Mouse (Mus musculus) brain, embryonic 14.5 days (tissue): Measurements from ENCODE around the gene Dppa5a.
"Not testable (repeated sequence)": the region's sequence is repeated elsewhere in the genome, so short reads cannot be mapped to it uniquely, and the experiment has no call there.

ENCODE experiments used
- CTCF ChIP-seq: fragments of 200-500 bp; IDR thresholded peaks from 2 replicates; pipeline ENCODE4 v1.5.1; 2012; ENCODE audit warnings: inconsistent platforms, mild to moderate bottlenecking, moderate library complexity, borderline replicate concordance; ENCODE audit not compliant: insufficient read depth, insufficient read length; ENCODE audit errors: extremely low read depth
- POLR2A ChIP-seq: fragments of 200-500 bp; IDR thresholded peaks from 2 replicates; pipeline ENCODE4 v1.6.1; 2012; ENCODE audit warnings: mild to moderate bottlenecking, inconsistent platforms, borderline replicate concordance; ENCODE audit not compliant: poor library complexity, insufficient read depth, insufficient read length, severe bottlenecking; ENCODE audit errors: extremely low read depth

GRCm38 (mm10) chr9:78367959-78368358 lies at the start of gene Dppa5a:
- not testable (repeated sequence) for TF ChIP-seq POLR2A, CTCF
